Mouse (Mus musculus) spleen, postnatal 36 days (tissue): ENCODE data around the gene Alpk1.

Experiments used
- DNase-seq, 2 experiments: peaks; one replicate each; pipeline ENCODE4 v3.0.0; 2022; ENCODE audit warnings: low spot score in 2 of 2, mixed read lengths in 1 of 2

The Alpk1 gene

DNA sequence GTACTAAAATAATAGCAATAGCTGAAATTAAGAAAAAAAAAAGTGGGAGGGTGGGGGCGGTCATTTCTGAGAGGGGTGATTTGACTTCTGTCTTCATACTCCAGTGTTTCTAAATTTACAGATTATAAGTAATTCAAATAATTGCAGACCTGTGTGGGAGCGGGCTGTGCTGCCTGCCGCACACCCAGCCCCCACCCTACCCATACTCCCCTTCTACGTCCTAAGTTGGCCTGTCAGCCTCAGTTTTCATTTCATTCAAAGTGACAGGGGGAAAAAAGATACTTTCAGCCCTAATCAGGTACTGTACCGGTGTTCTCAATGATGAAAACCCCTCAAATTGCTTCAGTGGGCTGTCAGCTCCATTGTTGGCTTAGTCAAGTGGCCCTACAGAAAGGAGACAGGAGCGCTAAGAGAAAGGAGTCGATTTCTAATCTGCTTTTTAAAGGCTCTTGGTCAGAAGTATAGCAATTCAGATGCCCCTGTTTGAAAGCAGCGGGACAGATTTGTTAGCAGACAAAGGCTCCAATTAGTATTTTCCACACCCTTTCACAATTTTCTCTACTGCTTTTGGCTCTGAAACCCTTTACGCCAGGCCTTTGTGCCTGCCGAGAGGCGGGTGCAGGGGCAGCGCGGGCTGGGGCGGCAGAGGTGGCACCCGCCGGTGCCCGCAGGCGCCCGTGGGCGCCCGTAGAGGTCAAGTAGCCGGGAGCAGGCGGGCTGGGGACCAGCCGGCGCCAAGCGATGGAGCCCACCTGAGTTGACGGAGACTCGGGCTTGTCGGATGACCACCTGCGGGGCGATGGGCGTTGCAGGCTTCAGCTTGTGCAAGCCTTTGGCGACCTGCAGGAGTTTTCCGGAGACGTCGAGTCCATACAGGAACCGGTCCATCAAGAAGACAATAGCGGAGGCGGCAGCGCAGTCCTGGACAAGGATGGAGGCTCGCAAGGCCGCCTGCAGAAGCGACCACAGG, 85.2 kb downstream of the Alpk1 start:
- DNase-seq = no peak

DNA sequence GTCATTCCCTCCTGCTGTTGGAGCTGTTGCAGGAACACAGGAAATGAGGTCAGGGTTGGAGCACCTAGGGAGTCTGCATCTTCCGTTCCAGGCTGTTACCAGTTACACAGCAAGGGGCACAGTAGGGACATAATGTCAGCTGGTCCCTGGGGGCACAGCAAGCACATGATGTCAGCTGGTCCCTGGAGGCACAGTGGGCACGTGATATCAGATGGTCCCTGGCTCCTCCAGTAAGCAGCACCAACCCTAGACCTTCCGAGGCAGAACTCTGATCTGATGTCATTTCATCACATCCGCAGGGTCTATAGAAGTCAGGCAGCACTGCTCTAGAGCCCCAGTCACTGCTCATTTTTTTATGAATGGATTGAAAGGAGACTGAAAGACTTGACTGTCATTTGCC, 89.1 kb downstream of the Alpk1 start:
- DNase-seq = no peak

DNA sequence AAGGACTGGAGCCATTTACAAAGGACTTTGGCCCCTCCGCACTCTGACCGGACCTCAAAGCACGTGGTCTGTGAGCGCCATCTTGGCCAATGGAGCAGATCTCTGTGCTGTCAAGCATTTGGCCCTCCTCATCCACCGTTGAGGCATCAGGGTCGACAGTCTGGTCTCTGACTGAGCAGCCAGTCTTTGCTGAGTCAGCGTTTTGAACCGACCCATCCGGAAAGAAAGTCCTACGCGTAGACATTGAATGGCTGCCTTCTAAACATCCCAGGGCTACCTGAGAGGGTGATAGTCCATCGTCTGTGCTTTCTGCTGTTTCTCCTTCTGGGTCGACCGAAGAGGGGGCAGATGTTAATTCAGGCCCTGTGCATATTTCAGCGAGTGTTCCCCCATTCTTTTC, 100.6 kb downstream of the Alpk1 start:
- no peak for DNase-seq

DNA sequence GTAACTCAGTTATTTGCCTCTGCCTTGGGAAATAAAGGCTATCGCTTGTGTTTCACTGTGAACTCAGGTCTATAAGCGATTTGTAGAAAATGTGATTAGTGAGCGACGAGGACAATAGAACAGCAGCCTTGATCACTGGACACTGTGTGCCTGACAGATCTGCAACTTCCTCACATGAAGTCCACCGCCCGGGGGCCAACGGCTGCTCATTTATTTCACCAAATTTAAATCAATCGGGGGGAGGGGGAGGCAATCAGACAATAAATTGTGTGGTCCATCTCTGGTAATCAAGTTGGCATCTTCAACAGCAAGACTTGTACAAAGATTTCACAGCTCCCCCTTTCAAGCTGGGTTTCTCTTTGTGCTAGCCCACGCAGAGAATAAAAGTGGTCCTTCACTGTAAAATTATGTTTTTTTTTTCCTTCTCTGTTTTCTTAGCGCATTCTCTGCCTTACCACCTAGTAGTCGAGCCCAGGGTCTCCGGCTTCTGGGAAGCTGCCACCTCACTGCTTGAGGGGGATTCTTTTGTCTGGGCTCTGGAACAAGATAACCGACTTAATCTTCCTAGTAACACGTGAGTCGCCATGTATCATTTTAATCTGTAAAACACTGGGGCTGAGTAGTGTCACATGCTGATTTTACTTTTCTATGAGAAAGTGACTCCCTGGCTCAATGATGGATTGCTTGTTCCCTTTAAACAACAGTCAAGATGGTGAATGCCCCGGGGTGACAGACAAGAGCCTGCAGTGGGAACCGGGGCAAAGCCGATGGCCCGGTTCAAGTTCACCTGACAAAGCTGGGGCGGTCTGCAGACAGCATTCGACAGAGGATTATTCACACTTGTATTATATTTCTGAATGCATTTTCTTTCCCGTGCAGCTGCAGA, 118.4 kb downstream of the Alpk1 start:
- DNase-seq = no peak

DNA sequence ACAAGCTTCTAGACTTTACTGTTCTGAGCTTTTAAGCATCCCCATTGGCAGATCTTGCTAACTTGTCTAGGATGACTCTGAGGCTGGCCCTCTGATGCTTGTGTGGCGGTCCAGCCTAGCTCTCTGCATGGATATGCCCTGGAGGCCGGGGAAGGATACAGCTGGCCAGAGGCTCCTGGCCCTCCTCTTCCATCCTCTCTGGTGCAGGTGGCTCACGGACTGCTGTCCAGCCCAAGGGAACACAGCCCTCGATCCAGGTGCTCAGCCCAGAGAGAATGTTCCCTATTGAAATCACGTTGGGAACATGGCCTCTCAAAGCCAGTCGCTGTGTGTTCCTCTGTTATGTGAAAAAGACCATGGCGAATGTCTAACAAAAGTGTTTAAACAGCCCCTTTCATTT, 119.6 kb downstream of the Alpk1 start:
- no peak for DNase-seq

DNA sequence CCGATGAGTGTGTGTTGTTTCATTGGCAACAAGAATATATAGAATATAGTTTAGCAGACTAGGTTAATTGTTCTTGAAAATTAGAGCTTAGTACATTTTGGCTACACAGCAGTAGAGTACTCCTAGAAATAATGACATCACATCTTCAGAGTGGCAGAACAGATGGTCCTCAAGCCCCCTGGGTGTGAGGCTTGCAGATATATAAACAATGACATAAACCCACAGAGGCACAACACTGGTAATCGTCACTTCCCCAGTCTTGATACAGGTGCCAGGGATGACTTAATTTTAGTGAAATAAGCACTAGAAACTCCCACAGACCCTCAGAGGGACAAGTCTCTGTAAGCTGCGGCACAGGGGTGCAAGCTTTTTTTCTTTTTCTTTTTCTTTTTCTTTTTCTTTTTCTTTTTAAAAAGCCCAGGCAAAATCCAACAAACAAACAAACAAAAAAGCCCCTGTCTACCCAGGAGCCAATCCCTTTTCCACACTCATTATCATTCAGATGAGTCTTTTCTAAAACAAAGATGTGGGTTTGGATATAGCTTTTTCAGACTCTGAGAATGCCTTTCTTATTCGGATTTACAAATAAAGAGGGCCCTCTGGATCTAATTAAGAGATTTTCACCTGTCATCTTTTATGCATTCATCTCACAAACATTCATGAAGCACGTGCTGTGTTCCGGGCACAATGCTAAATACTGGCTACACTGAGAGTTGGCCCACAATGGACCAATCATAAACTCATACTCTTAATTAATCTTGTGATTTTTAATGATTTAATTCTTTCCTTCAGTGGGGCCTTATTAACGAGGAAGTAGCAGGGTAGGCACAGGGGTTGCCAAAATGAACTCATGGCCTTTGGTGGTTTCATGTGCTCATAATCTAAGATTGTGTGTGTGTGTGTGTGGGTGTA, 128.3 kb downstream of the Alpk1 start:
- no peak for DNase-seq

DNA sequence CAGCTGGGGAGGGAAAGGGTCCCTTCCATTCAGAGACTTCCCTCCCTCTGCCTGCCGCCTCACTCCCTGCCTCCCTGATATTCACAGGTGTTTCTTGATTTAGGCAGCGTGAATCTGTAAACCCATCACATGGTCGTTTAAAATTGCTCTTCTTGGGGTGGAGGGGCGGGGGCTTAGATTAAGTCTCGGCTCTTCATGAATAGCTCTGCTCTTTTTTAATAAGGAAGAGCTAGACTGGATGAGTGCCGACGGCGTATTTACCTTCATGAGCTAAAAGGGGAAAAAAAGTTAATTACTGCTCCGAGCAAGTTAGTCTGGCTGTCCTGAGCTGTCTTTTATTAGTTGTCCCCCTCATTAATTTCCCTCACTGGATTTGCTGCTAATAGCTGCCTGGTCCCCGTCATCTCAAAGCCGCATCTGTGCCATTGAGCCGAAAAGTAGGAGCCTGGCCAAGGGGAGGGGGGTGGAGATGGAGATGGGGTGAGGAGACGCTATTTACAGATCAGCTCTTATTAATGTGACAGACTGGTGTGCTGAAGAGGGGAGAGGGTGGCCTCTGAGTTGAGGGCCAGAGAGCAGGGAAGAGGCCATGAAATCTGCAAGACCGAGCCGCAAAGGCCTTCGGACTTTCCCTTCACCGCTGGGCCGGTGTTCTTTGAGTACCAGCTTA, 134.0 kb downstream of the Alpk1 start:
- DNase-seq = no peak

DNA sequence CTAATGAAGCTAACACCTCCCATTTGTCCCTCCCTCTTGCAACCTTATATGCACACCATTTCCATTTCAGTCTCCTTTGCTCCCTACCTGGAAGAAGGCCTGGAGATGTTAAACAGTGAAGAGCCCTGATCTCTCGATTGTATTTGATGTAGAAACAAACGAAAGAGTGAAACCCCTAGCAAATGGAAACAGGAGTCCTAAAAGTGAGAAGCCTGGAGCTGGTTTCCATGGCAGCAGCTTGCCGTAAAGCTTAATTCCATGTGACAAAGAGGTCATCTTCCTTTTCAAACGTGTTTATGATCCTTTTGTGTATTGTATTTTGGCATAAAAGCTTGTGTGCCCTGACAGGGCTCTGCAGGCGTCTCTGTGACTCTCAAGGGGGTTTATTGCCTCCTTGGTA, 138.1 kb downstream of the Alpk1 start:
- no peak for DNase-seq

DNA sequence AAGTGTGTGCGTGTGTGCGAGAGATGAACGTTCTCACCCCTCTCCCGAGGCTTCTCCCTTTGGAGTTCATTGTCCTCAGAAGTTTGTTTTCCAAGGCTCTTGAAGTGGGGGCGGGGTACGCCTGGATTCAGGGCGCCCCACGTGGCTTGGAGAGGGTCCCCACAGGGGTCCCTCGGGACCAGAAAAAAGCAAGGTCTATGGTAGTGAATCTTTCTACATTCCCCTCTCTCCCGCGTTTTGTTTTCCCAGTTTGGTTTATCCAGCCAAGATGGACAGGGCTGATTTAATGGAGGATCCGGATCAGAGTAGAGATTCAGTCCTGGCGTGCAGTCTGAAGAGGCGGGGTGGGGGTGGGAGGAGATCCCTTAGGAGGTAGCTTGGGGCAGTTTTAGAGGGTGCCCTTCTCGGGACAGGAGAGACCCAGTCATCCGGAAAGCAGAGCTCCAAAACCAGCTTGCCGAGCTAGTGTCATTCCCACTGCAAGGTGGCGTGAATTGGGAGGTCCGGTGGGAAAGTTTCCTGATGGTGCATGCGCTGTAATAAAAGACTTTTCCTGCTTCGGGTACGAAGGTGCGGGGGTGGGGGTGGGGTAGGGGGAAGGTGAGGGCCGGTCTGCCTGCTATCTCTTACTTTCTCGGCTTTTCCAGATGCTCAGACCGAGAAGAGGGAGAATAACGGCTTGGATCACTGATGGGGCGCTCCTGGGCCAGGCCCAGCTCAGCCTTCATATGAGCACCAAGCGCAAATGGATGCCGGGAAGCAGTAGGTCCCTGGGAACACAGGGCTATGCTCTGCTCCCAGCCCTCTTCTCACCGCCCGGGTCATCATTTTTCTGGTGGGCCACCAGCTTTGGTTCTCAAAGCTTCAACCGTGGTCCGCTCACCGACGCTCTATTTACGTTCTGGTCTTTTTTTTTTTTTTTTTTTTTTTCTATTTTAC, 139.3 kb downstream of the Alpk1 start:
- no peak for DNase-seq

DNA sequence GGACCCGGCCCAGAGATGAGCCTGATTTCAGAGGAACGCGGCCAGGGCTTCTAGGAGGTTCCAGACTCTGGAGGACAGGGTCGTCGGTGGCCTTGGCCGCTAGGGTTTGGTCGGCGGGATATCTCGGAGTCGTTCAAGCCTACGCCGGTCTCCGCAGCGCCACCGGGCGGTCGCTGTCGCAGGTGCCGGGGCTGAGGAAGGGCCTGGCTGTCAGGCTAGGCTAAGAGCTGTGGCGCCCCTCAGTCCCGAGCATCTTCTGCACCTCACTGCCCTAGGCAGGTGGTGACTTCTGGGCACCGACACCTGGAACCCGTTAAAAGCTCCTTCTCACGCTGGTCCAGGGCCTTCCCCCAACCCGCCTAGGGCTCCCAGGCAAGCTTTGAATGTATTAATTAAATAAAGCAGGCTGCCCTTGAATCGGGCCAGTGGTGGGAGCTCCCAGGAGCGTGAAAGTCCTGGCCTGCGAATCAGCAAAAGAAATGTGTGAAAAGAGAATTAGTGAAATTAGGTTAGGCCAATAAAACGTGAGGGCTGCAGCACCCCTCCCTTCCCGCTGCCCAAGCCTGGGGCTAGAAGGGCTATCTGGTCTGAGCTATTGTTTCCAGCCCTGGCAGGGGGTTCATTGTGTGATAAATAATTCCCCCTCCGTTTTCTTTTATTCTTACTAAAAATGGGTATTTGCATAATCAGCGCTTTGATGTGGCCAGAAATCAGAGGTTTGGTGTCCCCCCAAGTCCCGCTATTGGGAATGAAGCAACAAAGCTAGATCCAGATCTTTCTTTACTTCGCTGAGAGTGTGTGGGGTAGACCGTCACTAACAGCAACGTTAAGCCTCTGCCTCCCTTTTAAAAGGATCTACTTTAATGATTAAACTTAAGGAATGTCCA, 140.2 kb downstream of the Alpk1 start:
- DNase-seq = no peak

DNA sequence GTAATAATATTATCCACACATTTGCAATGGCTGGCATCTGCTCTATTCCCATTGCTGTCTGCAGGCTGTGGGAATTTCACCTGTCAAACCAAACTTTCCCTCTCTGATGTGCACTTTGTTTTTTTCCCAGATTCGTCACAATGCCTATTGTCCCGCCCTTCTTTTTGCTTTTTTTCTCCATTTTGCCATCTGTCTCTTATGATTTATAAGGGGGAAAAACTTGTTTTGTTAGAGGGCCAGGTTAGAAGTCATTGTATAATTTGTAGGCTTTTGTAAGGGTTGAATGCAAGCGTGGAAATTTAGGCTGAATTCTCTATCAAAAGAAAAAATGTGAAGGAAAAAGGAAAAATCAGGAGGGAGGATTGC, 145.4 kb downstream of the Alpk1 start:
- no peak for DNase-seq

DNA sequence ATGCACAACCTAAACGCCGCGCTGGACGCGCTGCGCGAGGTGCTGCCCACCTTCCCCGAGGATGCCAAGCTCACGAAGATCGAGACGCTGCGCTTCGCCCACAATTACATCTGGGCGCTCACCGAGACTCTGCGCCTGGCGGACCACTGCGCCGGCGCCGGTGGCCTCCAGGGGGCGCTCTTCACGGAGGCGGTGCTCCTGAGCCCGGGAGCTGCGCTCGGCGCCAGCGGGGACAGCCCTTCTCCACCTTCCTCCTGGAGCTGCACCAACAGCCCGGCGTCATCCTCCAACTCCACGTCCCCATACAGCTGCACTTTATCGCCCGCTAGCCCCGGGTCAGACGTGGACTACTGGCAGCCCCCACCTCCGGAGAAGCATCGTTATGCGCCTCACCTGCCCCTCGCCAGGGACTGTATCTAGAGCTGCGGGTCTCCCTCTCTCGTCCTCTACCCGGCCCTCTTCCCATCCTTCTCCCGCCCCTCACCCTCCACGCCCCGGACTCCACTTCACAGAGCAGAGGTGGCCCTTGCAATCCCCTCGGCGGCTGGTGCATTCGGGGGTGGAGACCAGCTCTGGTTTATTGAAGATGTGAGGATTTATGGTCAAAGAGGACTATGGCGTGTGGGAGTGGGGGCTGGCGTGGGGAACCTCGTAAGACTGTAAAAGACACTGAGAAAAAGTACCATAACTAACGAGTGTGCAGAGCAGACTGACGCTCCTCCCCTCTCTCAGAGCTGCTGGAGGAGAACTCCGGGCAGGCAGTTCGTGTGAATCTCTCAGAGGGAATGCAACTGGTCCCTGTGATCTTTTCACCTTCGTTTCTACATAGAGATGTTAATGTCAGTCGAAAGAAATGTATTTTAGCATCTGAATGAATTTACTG, 146.0 kb downstream of the Alpk1 start:
- DNase-seq = peak; percentile 39 to 44

DNA sequence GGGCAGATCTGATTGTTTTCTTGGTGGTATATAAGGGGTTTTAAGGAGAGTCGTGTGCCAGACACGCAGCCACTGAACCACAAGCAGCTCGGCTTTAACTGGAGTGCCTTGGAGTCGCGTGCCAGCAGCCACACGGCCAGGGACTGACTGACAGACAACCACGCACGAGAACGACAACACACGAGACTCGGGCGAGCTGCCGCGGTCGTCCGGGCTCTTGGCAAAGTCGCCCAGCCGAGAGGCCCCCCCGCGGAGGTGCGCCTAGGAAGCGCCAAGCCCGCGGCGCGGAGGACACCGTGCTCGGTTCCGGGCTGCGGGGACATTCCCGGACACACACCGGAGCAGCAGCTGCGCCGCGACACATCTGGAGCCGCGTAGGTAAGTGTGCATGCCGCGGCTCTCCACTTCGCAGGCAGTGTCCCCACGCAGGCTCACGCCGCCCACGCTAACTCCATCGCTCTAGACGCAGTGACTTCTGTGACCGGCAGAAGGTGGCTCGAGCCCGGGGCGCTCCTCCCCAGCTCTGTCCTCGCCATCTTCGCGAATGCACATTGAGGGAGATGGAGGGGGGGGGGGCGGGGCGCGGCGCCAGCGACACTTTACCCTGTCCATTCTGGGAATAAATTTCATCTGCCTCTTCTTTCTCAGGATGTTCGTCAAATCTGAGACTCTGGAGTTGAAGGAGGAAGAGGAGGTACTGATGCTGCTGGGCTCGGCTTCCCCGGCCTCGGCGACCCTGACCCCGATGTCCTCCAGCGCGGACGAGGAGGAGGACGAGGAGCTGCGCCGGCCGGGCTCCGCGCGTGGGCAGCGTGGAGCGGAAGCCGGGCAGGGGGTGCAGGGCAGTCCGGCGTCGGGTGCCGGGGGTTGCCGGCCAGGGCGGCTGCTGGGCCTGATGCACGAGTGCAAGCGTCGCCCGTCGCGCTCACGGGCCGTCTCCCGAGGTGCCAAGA, 147.0 kb downstream of the Alpk1 start, which contains the start of gene Neurog2:
Gene Neurog2 (plus strand): TSS at position 56 of the 953 bp plus-strand sequence.
- DNase-seq = no peak

DNA sequence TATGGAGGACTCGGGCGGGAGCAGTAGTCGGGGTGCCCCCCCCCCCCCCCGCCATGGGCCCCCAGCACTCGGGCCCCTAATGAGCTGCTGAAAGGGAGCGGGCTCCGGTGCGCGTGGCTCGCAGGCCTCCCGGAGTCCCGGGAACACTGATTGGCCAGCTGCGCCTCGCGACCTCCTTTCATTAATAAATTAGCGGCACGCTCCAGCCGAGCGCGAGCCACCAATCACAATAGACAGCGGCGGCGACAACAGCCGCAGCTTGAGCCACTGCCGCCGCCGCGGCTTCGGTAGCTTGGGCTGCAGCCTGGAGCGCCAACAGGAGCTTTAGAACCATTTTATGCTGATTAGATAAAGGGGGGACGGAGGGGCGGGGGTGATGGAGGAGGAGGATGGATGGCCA, 147.8 kb downstream of the Alpk1 start:
- DNase-seq = no peak

DNA sequence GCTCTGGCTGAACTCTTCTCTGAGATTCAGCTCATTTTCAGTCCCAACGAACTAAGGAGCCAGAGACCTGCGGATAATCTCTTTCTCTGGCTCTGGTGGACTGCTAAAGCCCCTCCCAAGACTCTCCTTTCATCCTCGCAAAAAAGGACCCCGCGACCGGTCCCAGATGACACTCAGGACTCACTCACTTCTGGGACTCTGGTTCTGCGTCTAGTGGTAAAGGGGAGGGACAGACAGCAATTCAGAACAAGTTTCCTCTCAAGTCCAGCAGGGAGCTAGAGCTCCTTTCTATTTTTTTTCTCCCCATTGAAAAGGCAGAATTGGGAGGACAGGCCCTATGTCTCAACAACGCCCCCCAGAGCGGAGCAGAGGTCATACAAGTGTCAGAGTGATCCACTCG, 148.7 kb downstream of the Alpk1 start:
- DNase-seq = no peak

DNA sequence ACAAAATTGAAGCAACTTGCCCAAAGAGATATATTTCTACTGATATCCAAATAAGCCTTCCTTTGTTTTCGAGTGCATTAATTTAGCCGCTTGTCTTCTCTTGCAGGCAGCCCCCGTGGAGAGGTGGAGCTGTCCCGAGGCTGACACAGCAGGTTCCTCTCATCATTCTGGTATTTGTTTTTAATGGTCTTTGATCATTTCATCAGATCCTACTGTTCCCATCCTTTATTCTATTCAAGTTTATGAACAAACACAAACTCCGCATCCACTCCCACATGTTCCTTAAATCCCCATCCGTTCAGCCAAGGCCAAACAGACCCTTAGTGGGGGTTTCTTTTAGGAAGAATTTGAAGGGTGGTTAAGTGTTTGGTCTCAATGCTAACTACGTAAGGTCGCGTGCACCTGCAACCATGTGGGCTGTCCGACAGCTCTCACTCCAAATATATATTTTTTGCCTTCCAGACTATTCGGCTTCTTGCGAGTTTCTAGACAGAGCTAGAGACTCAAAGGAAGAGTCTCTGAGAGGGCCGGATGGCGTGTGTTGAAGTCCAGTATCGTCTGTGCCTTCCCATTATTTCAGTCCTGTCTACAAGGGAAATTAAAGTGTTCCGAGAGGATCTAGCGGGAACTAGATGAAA, 149.5 kb downstream of the Alpk1 start:
- DNase-seq = no peak
